Mouse (Mus musculus) thymus, adult 18-20 months (tissue): ENCODE measurements around the gene Harbi1.

Experiments used
- DNase-seq, 2 experiments: peaks; one replicate each; pipeline ENCODE4 v3.0.0; 2022; ENCODE audit warnings: mixed read lengths in 2 of 2

Gene Harbi1

GRCm38 (mm10) chr2:91710272-91711234 lies at the start of gene Harbi1, which contains the start of gene Atg13:
TSS of gene Harbi1 (plus strand) at chr2:91710852.
TSS of gene Atg13 (minus strand) at chr2:91710576.
- peak; percentile 85 to 86 for DNase-seq

- no peak for DNase-seq
Measured at GRCm38 (mm10) chr2:91660981-91661380, 49.7 kb upstream of the Harbi1 start.

DNA sequence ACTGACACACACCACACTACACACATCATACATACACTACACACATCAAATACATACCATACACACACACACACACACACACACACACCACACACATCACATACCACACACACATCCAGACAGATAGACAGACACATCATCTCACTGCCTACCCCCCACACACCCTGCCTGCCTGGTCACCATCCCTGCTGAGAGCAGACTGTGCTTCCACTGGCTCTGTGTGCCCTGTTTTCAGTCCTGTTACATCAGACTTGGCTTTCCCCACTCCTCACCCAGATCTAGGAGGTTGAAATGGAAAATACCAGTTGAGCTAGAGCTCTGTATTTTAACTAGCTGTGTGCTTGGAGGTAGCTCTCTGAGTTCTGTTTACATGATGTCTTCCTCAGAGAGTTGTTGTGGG lies 45.9 kb upstream of the Harbi1 start:
- DNase-seq: no peak

- no peak for DNase-seq
Measured at GRCm38 (mm10) chr2:91666386-91666910, 44.2 kb upstream of the Harbi1 start.

DNA sequence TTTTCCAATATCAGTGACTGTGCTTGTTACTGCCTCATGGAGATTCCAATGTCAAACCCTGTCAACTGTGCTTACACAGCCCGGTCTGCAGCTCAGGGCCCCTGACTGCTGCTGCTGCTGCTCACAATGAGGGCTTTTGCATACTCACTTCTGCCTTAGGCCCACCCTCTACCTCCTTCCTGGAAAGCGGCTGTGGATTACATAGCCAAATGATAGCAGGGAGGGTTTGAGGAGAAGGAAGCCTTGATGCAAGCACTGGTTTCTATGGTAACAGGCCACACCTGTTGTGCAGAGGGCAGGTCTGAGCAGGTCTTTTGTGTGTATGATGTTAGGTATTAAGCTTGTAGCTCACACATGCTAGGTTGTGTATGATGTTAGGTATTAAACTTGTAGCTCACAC lies 42.9 kb upstream of the Harbi1 start:
- DNase-seq: no peak

- no peak for DNase-seq
Measured at GRCm38 (mm10) chr2:91669326-91669725, 41.3 kb upstream of the Harbi1 start.

DNA sequence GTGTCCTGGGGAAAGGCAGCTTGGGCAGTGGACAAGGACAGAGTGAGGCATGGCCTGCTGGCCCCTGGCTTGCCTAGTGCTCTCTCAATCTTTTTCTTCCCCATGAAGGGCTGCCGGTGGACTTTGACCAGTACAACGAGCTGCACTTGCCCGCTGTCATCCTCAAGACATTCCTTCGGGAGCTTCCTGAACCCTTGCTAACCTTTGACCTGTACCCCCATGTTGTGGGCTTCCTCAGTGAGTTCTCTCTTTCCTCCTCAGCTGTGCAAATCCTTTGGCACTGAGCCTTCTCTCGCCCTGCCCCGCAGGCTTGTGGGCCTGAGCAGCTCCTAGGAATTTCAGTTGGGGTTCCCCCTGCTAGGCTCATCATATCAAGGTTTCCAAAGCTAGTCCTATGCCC lies 40.6 kb upstream of the Harbi1 start:
- no peak for DNase-seq

- no peak for DNase-seq
Measured at GRCm38 (mm10) chr2:91673587-91673986, 37.1 kb upstream of the Harbi1 start.

DNA sequence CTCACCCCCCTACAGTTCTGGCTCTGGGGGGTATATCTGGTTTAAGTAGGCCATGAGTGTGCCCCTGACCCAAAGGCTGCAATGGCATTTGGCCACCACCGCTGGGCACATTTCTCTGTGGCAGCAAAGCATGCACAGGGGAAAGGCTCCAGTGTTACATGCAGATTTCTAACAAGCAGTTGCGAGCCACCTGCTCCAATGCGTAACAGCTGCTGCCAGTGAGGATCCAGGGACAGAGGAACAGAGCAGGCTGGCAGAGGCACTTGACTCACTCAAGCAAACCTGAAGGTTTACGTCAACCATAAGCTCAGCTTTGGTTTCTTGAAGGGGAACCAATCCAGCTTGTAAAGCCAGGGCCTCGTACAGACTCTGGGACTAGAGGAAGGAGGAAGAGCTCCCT lies 35.8 kb upstream of the Harbi1 start:
- no peak for DNase-seq

DNA sequence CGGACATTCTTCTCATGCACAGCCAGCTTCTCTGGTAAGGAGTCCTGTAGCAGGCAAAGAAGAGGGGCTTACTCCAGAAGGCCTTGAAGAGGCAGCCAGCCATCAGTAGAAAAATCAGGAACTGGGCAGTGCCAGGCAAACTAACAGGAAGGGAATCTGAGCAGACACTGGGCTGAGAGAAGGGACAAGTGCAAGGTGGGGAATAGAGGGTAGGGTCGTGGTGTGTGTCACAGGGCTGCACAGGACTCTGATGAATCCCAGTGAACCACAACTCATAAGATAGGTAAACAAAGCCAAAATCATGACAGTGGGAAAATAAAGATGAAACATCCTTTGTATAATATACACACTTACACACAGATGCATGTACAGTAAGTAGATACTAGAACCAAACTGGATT lies 34.2 kb upstream of the Harbi1 start:
- no peak for DNase-seq

- no peak for DNase-seq
Measured at GRCm38 (mm10) chr2:91676961-91677360, 33.7 kb upstream of the Harbi1 start.

- DNase-seq: no peak
Measured at GRCm38 (mm10) chr2:91682850-91683249, 27.8 kb upstream of the Harbi1 start.

DNA sequence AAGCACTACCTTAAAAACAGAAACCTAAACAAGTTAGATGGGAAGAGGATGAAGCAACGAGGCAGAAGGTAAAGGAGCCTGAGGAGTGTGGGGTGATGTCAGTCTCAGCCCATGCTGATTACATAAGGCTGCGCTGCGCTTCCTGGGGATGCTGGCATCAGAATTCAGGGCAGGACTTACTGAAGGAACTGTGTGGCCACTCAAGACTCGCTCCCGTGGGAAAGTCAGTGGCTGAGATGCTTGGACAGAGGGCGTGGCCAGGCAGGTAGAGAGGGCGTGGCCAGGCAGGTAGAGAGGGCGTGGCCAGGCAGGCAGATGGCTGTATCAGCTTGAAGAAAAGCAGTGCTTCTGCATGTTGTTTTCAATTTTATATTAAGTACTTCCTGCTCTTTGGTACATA lies 26.7 kb upstream of the Harbi1 start:
- no peak for DNase-seq

DNA sequence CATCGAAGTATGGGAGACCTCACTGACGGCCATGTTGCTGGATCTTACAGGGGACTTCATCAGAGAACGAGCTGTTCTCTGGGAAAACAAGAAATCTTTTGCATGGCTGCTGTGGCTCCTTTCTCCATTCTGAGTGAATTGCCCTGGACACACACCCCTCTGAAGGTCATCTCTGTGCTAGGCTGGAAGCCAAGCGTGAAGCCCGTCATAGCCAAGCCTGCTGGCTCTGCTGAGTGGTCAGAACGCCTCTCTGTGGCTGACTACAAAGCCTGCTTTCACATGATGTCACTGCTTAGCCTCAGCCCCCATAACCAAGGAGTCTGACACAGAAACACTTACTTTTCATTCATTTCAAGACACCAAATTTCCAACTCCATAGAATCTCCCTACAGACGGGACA lies 21.2 kb upstream of the Harbi1 start:
- DNase-seq: no peak

DNA sequence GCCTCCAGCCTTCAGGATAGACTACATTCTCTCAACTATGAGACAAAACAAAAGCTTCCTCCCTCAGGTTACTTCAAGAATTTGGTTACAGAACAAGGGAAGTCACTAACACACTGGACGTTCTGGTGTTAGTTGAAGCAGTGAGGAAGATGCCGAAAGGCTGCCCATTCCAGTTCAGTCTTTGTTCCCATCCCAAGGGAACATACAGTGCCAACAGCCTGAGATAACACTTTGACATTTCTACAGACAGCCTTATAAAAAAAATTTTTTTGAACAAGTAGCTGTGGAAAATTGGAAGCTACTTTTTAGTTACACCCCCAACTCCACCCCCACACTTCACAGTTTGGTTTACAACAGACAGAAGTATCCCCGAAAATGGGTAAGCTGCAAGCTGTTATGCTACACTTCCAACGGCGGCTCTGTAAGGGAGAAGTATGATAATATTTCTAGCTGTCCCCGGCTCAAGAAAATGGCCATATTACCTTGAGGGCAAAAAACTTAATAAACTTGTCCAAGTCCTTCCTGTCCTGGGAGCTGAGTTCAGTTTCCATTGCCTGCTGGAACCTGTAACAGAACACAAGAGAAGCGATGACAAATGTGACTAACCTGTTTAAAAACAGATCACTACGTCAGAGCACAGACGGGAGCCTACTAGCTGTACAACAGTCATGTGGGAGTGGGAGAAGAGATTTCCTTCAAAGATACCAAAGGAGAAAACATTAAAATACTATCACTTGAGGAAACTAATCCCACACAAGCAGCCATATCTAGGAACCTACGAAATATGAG lies 15.0 kb upstream of the Harbi1 start:
- no peak for DNase-seq

DNA sequence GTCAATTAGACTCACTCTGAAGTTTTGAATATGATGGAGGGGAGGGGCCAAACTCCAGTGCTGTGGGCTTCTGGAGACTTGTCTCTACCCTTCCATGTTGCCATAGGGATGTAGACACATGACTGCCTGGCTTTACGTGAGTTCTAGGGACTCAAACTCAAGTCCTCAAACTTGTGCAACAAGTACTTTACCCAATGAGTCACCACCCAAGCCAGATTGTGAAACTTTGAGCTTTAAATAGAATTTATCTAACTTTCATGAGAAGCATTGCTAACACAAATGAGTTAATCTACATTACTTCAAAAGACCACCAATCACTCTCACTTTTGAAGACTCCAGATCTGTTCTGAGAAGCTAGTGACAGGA lies 14.4 kb upstream of the Harbi1 start:
- no peak for DNase-seq

DNA sequence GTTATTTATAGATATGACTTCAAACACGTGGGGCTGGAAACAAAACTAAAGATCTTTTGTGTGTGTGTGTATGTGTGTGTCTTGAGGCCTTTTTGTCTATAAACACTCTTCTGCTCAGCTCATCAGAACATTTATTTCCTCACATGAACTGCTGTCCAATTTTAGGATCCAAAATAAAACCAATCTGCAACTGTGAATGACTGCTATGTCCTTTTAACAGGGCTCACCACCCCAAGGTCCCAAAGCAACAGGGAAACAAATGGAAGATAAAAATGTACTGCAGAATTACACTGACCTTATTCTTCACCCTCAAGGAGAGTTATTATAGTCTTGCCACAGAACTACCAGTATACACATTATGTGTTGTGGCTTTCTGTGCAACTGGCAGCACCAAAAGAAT lies 11.4 kb upstream of the Harbi1 start:
- no peak for DNase-seq

DNA sequence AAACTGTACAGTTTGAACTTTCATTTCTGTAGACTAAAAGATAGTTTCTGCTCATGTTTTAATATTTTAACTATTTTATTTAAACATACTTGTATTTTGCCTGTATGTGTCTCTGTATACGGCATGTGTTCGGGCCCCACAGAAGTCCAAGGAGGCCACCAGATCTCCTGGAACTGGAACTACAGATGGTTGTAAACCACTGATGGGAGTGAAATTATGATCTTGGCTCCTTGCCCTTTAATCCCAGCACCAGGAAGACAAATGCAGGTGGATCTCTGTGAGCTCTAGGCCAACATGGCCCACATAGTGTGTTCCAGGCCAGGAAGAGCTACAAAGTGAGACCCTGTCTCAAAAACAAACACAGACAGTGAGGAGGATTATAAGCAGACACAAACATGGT lies 9.3 kb upstream of the Harbi1 start:
- DNase-seq: no peak

DNA sequence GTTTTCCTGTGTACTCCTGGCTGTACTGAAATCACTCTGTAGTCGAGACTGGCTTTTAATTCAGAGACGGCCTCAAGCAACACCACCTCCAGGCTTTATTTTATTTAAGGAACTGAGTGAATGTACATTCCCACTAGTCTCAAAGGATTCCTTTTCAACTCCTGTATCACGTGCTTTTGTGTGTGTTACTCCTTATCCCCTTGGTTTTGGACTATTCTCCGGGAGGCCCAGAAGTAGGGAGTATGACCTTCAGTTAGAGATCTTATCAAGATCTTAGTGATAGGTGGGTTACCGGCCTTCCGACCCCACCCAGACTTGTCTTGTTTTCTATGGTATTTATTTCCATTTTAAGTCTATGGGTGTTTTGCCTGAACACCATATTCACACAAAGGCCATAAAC lies 4.9 kb upstream of the Harbi1 start:
- no peak for DNase-seq

DNA sequence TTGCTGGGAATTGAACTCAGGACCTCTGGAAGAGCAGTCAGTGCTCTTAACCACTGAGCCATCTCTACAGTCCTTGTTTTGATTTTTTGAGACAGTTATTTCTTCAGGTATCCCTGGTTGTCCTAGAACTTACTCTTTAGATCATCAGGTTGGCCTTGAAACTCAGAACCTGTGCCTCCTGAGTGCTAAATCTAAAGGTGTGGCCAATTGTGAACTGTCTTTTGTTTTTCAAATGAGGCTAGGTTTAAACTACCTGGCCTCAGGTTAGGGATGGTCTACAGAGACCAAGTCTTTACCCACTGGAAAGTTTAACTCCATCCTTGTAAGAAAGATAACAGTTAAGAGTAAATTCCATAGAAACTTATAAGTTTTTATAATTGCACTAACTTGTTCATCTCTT lies 4.2 kb upstream of the Harbi1 start:
- DNase-seq: no peak

DNA sequence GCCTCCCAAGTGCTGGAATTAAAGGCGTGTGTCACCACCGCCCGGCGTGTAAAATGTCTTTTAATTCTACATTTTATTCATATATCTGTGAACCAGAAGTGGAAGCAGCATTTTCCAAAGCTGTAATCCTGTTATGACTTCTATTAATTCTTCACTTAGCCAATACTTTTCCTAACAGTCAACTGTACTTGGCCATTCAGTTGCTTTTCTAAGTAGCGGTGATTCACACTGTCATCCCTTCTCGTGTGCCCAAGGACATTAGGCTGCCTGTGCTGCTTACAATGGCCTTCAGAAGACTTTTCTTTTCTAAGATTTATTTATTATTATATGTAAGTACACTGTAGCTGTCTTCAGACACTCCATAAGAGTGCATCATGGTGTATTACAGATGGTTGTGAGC lies 2.3 kb upstream of the Harbi1 start:
- DNase-seq: no peak

- DNase-seq: no peak
Measured at GRCm38 (mm10) chr2:91711256-91711925, 739 bp downstream of the Harbi1 start.

DNA sequence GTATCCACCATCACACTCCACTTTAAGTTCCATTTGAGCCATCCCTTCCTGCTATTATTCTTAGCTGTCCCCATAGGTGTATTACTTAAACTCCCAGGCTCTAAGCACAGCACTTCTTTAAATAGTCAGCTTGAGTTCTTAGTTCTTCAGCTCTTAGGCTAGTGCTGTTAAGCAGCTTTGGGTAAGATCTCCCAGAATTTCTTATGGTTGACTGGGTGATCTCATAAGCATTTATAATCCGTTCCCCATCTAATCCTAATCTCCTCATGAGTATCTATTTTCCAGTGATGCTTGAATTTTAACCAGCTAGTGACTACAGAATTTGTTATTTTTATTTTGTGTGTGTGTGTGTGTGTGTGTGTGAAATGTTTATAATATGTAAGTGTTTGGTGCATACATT lies 4.3 kb downstream of the Harbi1 start:
- DNase-seq: no peak
